Mouse (Mus musculus): ENCODE data around the gene Pde6g. TPM values are rescaled to one million over a fixed set of nuclear protein-coding genes. Genes with fewer than 3 reads are reported as not detected.
A peak's percentile ranks its signal among the peaks of the same experiment; 100 is the strongest.

Gene Pde6g
- polyA plus RNA-seq, 1 experiment from 2014 or later = 0.39 TPM

DNA sequence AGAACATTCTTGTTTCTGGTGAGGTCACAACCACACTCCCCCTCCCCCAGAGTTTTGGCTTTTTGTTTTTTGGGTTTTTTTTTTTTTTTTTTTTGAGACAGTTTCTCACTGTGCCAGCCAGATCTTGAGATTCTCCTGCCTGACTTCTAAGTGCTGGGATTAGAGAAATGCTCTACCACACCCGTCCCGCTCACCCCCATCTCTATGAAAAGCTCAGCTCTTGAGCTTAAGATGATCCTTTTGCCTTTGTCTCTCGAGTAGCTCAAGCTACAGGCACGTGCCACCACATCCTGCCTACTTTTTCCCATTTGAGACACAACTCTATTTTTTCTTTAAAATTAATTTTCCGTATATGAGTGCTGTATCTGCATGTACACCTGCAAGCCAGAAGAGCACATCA, 11.1 kb upstream of the Pde6g start:
- ATAC-seq (ENCODE audit: low FRiP score, low read depth) = no peak
- WGBS = 88% methylated on average over 5 of the region's 5 CpGs
- H3K9ac ChIP-seq = no peak overlapping the region
- H3K4me2 ChIP-seq (replicated peaks) = no peak overlapping the region
- H3K4me1 ChIP-seq = peaks cover 25% of the 10 kb centered on the region
- no peaks in the 10 kb centered on the region for H3K27me3 ChIP-seq
- H3K36me3 ChIP-seq = peaks cover 64% of the 10 kb centered on the region
- no peaks in the 10 kb centered on the region for H3K9me3 ChIP-seq
- H3K27ac ChIP-seq = no peak overlapping the region
- no peak overlapping the region for H3K4me3 ChIP-seq

DNA sequence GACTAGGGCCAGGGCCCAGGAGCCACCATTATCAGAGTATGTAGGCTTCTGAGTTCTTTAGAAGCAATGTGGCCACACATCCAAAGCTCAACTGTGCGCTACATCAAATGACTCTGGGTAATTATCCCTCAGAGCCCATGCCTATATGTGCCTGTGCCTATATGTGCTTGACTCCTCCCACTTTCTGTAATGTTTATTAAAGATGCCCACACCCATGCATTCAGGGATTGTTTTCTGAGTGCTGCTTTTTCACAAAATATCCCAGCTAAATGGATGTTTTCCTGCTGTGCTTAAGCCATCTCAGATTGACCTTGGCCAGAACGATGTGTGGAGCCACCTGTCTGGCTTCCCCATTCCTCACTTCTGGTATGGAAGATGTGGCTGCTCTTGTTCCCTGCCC, 10.2 kb upstream of the Pde6g start:
- 88% methylated on average over 2 of the region's 2 CpGs for WGBS

DNA sequence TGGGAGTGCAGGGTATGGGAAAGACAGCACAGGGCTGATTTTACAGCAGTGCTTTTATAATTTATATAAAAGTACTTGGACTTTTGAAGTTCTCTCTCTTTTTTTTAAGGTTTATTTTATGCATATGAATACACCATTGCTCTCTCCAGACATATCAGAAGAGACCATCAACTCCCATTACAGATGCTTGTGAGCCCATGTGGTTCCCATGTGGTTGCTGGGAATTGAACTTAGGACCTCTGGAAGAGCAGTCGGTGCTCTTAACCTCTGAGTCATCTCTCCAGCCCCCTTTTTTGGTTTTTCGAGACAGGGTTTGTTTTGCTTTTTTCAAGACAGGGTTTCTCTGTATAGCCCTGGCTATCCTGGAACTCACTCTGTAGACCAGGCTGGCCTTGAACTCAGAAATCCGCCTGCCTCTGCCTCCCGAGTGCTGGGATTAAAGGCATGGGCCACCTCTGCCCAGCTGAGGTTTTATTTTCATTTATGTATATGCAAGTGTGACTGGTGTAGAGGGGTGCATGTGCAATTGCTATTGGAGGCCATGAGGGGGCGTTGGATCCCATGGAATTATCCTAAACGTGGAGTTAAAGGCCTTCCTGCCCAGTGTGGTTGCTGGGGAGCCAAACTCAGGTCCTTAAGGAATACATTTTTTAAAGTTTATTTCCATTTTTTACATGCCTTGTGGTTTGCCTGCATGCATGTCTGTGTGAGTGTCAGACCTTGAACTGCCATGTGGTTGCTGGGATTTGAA, 5.7 kb upstream of the Pde6g start:
- H3K9ac ChIP-seq = peak overlapping the region; percentile 95
- H3K4me3 ChIP-seq = peak overlapping the region; percentile 90
- no peaks in the 10 kb centered on the region for H3K9me3 ChIP-seq
- ATAC-seq (ENCODE audit: low FRiP score, low read depth) = no peak
- peaks cover 20% of the 10 kb centered on the region for H3K4me1 ChIP-seq
- peak overlapping the region; percentile 96 for H3K4me2 ChIP-seq (replicated peaks)
- 68% methylated on average over 6 of the region's 6 CpGs for WGBS
- H3K27me3 ChIP-seq = no peaks in the 10 kb centered on the region
- peaks cover 52% of the 10 kb centered on the region for H3K36me3 ChIP-seq
- 0 out of 2 replicates have a peak overlapping the region, but pooled peaks have one; percentile 76 for H3K27ac ChIP-seq

More for the DNA sequence above, 10.2 kb upstream of the Pde6g start:
- no peak for ATAC-seq (ENCODE audit: low FRiP score, low read depth)
- Histone ChIP-seq H3K36me3 (peaks cover 63% of the 10 kb centered on the region), H3K4me2 (replicated peaks) (no peak overlapping the region), H3K4me1 (peaks cover 30% of the 10 kb centered on the region), H3K4me3 (no peak overlapping the region), H3K27me3 (no peaks in the 10 kb centered on the region), H3K9ac (no peak overlapping the region), H3K27ac (no peak overlapping the region), H3K9me3 (no peaks in the 10 kb centered on the region)

DNA sequence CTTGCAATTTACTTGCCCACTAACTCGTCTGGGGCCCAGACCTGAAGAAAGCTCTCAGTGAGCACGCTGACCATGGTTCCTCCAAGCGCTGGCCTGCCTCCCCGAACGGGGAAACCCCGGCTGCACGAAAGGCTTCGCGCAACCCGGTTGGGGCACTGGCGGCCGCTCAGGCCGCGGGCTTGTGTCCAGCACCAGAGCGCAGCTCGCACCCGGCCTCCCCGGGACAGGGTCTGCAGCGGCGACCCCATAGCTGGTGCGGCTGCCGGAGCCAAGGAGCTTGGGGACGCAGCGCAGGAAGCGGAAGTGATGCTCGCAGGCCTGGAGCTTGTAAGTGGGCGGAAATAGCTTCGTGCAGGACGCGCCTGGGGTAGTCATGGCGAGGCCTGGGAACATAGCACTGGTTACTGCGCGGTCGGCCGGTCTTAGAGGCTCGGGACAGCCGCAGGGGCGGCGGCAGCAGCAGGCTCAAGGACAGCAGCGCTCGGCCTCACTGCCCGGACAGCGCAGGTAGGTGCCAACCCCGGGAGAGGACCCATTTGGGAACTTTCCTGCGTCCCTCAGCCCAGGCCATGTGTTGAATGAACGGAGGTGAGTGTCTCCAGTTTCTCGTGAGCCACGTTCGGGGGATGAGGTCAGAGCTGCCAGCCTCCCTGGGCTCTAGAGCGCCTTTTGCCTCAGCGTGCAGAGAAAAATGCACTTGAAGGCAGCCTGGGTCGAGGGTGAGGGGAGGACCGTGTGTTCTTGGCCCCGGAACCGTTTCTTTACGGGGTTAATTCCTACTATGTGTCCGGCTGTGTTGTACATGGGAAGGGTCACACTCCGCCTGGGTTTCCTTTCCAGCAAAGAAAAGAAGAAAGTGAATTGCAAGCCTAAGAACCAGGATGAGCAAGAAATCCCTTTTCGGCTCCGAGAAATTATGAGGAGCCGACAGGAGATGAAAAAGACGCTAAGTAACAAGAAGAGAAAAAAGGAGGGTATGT, 4.8 kb upstream of the Pde6g start, which contains the start of the genes Oxld1 and Ccdc137:
Oxld1 (minus strand) TSS at position 297 of the 980 bp plus-strand sequence.
Ccdc137 (plus strand) TSS at position 344 of the 980 bp plus-strand sequence.
- Histone ChIP-seq H3K4me2 (replicated peaks) (peak within 1 kb of the TSS; percentile 96), H3K9ac (peak within 1 kb of the TSS; percentile 95), H3K4me3 (peak within 1 kb of the TSS; percentile 90), H3K27me3 (no peaks in the 10 kb centered on the region), H3K4me1 (peaks cover 20% of the 10 kb centered on the region), H3K36me3 (peaks cover 43% of the 10 kb centered on the region), H3K27ac (peak within 1 kb of the TSS; percentile 76), H3K9me3 (no peaks in the 10 kb centered on the region)
- 5% methylated on average over 60 of the region's 62 CpGs for WGBS
- ATAC-seq (ENCODE audit: low FRiP score, low read depth) = peak; percentile 87

DNA sequence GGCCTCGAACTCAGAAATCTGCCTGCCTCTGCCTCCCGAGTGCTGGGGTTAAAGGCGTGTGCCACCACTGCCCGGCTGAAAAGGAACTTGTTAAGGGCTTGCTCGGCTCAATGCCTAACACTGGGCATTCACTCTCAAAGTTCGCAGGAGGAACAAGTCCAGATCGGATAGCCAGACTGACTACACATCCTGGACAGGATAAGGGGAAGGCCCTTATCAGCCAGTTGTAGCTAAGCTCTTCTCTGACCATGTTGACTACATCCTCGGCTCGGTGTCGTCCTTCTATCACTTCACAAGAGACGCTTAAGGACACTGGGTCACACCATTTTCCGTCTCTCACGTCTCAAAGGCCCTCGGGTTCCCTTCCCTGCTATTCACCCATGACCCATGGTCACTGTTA, 4.1 kb upstream of the Pde6g start:
- peak overlapping the region; percentile 76 for H3K27ac ChIP-seq
- peak overlapping the region; percentile 90 for H3K4me3 ChIP-seq
- H3K9ac ChIP-seq = peak overlapping the region; percentile 95
- no peaks in the 10 kb centered on the region for H3K9me3 ChIP-seq
- ATAC-seq (ENCODE audit: low FRiP score, low read depth) = no peak
- 37% methylated on average over 14 of the region's 14 CpGs for WGBS
- peaks cover 20% of the 10 kb centered on the region for H3K4me1 ChIP-seq
- no peaks in the 10 kb centered on the region for H3K27me3 ChIP-seq
- H3K36me3 ChIP-seq = peaks cover 36% of the 10 kb centered on the region
- H3K4me2 ChIP-seq (replicated peaks) = peak overlapping the region; percentile 96

DNA sequence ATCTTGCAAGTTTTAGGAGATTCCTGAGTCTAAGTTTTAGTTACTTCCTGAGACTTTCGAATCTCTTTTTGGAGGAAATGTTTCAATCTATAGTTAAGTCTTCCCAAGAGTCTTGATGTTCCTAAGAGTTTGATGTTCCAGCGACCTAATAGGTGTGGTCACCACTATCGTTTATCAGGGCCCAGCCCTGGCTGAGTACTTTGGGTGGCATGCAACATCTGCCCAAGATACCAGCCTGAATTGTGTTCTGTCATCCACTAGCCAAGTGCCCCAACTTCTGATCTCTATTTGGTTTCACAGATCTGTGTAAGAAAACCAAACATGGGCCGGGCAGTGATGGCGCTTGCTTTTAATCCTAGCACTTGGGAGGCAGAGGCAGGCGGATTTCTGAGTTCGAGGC, 2.1 kb upstream of the Pde6g start:
- no peak overlapping the region for H3K9ac ChIP-seq
- no peak overlapping the region for H3K4me2 ChIP-seq (replicated peaks)
- H3K4me1 ChIP-seq = peaks cover 20% of the 10 kb centered on the region
- H3K27ac ChIP-seq = no peak overlapping the region
- WGBS = 90% methylated on average over 7 of the region's 7 CpGs
- no peak overlapping the region for H3K4me3 ChIP-seq
- ATAC-seq (ENCODE audit: low FRiP score, low read depth) = no peak
- no peaks in the 10 kb centered on the region for H3K27me3 ChIP-seq
- no peaks in the 10 kb centered on the region for H3K9me3 ChIP-seq
- H3K36me3 ChIP-seq = peaks cover 17% of the 10 kb centered on the region

DNA sequence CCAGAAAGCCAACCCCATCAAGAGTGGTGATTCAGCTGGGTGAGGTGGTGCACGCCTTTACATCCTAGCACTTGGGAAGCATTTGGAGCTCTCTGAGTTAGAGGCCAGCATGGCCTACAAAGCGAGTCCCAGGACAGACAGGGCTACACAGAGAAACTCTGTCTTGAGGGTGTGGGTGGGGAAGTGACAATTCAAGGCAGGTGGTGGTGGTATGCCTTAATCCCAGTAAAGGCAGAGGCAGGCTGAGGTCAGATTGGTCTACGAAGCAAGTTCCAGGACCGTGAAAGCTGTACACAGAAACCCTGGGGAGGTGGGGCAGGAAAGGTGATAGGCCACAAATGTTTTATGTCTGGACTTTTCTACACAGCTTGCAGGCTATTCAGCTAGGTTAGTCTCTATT, 1.7 kb upstream of the Pde6g start:
- Histone ChIP-seq H3K4me3 (no peak overlapping the region), H3K27ac (no peak overlapping the region), H3K4me2 (replicated peaks) (no peak overlapping the region), H3K27me3 (no peaks in the 10 kb centered on the region), H3K9me3 (no peaks in the 10 kb centered on the region), H3K36me3 (peaks cover 14% of the 10 kb centered on the region), H3K9ac (no peak overlapping the region), H3K4me1 (peaks cover 20% of the 10 kb centered on the region)
- no peak for ATAC-seq (ENCODE audit: low FRiP score, low read depth)
- WGBS = 89% methylated on average over 4 of the region's 4 CpGs

DNA sequence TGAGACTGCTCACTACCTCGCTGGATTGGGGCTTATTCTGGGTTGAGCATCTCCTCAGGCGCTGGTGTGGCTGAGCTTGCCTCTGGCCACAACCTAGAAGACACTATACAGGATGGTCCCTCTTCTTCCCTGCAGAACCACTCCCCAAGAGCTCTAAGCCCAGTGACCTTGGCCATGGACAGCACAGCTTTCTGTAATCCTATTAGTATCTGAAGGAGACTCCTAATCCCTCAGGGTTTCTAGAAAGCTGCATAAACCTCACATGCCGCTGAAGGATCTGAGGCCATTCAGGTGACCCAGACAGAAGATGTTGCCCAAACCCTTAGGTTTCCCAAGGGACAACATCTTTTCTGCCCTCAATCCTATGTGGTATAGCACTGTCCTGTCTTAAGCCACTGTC, 1.1 kb downstream of the Pde6g start:
- Histone ChIP-seq H3K9me3 (no peaks in the 10 kb centered on the region), H3K4me1 (peaks cover 7% of the 10 kb centered on the region), H3K9ac (no peak overlapping the region), H3K4me3 (no peak overlapping the region), H3K27me3 (no peaks in the 10 kb centered on the region), H3K4me2 (replicated peaks) (no peak overlapping the region), H3K27ac (no peak overlapping the region), H3K36me3 (peaks cover 6% of the 10 kb centered on the region)
- ATAC-seq (ENCODE audit: low FRiP score, low read depth) = no peak
- 65% methylated on average over 3 of the region's 3 CpGs for WGBS

DNA sequence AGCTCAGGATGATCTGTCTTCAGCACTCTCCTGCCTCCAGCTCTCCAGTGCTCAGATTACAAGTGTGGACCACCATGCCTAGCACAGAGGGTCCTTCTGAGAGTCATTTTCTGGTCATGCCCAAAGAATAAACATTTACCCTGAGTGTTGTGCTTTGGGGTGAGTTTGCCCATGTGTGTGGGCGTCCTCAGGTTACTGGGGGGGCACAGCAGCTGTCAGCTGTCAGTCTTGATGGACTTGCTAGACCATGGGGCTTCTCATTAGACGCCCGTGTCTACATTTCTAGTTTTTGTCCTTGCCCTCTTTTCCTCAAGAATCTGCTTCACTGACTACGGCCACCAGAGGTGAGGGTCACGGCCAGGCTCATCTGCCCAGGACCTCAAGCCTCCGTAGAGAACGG, 6.1 kb downstream of the Pde6g start:
- H3K4me3 ChIP-seq = no peak overlapping the region
- H3K27ac ChIP-seq = no peak overlapping the region
- H3K9me3 ChIP-seq = no peaks in the 10 kb centered on the region
- no peaks in the 10 kb centered on the region for H3K36me3 ChIP-seq
- H3K9ac ChIP-seq = no peak overlapping the region
- H3K4me1 ChIP-seq = no peaks in the 10 kb centered on the region
- H3K4me2 ChIP-seq (replicated peaks) = no peak overlapping the region
- WGBS = 81% methylated on average over 7 of the region's 7 CpGs
- ATAC-seq (ENCODE audit: low FRiP score, low read depth) = no peak
- no peaks in the 10 kb centered on the region for H3K27me3 ChIP-seq

DNA sequence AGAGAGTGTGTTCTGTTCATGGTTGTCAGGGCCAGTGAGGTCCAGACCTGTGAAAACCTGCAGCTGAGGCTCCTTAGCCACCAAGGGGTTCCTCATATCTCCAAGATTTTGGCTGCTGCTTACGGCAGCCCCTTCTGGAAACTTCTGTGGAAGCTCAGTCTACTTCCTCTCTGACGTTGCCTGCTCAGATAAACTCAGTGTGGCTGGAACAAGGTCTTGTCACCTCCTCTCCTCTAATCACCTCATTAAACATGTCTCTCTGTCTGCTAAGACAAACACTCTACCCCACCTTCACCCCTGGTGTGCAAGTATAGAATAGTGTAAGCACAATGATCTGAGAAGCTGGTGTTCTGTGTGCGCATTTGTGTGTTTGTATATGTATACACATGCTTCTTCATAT, 7.8 kb downstream of the Pde6g start:
- no peak overlapping the region for H3K4me3 ChIP-seq
- no peak overlapping the region for H3K4me2 ChIP-seq (replicated peaks)
- 61% methylated on average over 3 of the region's 3 CpGs for WGBS
- H3K27ac ChIP-seq = no peak overlapping the region
- no peaks in the 10 kb centered on the region for H3K27me3 ChIP-seq
- H3K36me3 ChIP-seq = no peaks in the 10 kb centered on the region
- no peaks in the 10 kb centered on the region for H3K9me3 ChIP-seq
- no peak overlapping the region for H3K9ac ChIP-seq
- no peak for ATAC-seq (ENCODE audit: low FRiP score, low read depth)
- no peaks in the 10 kb centered on the region for H3K4me1 ChIP-seq

DNA sequence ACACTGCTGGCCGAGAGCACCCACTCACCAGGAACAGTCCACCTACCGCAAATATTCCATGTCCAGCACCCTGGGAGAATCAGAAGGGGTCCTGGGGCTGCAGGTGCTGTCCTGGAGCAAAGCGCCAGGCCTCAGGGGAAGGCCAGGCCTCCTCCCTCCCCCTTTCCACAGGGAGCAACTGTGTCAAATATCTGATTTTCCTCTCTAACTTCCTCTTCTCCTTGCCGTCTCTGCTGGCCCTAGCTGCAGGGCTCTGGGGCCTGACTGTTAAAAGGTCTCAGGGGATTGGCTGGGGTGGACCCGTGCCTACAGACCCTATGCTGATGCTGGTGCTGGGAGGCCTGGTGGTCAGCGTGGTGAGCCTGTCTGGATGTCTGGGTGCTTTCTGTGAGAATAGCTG, 9.2 kb downstream of the Pde6g start:
- no peaks in the 10 kb centered on the region for H3K4me1 ChIP-seq
- ATAC-seq (ENCODE audit: low FRiP score, low read depth) = no peak
- H3K27ac ChIP-seq = no peak overlapping the region
- H3K27me3 ChIP-seq = no peaks in the 10 kb centered on the region
- 0 out of 2 replicates have a peak overlapping the region, but pooled peaks have one; percentile 13 for H3K9ac ChIP-seq
- H3K36me3 ChIP-seq = no peaks in the 10 kb centered on the region
- whole genome bisulfite sequencing = 69% methylated on average over 6 of the region's 6 CpGs
- H3K9me3 ChIP-seq = no peaks in the 10 kb centered on the region
- no peak overlapping the region for H3K4me3 ChIP-seq
- H3K4me2 ChIP-seq (replicated peaks) = no peak overlapping the region

DNA sequence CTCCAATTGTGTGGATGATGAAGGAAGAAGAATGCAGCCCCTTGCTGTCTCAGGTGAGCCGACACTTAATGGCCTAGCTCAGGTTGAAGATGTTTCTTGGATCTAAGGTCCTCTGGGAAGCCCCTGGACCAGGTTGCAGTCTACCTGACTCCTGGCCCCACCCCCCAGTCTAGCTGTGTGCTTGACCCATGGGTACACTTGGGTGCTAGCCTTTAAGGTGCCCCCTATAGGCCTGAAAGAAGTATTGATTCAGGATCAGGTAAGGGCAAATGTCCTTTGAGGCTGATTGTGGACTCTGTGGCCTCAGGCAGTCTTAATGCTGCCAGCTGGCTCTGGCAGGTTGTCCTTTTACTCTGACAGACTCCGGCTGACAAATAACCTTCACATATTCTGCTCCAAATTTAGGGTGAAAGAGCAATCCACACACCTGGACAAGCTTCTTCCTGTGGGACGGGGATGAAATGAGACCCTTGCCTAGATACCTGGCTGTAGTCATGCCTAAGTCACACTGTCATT, 10.5 kb downstream of the Pde6g start:
- Histone ChIP-seq H3K27me3 (no peaks in the 10 kb centered on the region), H3K9me3 (no peaks in the 10 kb centered on the region), H3K36me3 (no peaks in the 10 kb centered on the region), H3K4me2 (replicated peaks) (no peak overlapping the region), H3K9ac (no peak overlapping the region), H3K4me1 (no peaks in the 10 kb centered on the region), H3K27ac (no peak overlapping the region), H3K4me3 (no peak overlapping the region)
- WGBS = 84% methylated on average over 3 of the region's 3 CpGs
- ATAC-seq (ENCODE audit: low FRiP score, low read depth) = no peak
